Mouse (Mus musculus) spleen, adult 2 months (tissue): Measurements from ENCODE around the gene Crtc1. TPM values are rescaled to one million over a fixed set of nuclear protein-coding genes. Genes with fewer than 3 reads are reported as not detected.

Experiments
- DNase-seq, 2 experiments: peaks; one replicate each; pipeline versions ENCODE4 v3.0.0 to v3.0.0-alpha.2; 2012 to 2021; ENCODE audit warnings: low spot score in 2 of 2, low read depth in 1 of 2
- H3K27ac ChIP-seq: fragments of 200-500 bp; 2 replicates; pipeline ENCODE4 v1.5.1; 2012; ENCODE audit warnings: low read length, inconsistent platforms; ENCODE audit not compliant: insufficient read depth
- H3K27me3 ChIP-seq: fragments of 200-500 bp; 2 replicates; pipeline ENCODE4 v1.6.1; 2012; ENCODE audit warnings: mild to moderate bottlenecking, moderate library complexity, low read length, inconsistent platforms; ENCODE audit not compliant: control insufficient read depth, insufficient read depth
- H3K36me3 ChIP-seq: fragments of 200-500 bp; 2 replicates; pipeline ENCODE4 v1.6.1; 2012; ENCODE audit warnings: mild to moderate bottlenecking, low read length, inconsistent platforms; ENCODE audit not compliant: control insufficient read depth, insufficient read depth
- H3K4me1 ChIP-seq: fragments of 200-500 bp; 2 replicates; pipeline ENCODE4 v1.6.1; 2011; ENCODE audit warnings: inconsistent platforms; ENCODE audit not compliant: control insufficient read depth, insufficient read depth, insufficient read length
- H3K4me3 ChIP-seq: fragments of 200-500 bp; 2 replicates; pipeline ENCODE4 v1.5.1; 2011; ENCODE audit warnings: mild to moderate bottlenecking, inconsistent platforms; ENCODE audit not compliant: insufficient read depth, insufficient read length; ENCODE audit errors: extremely low read depth
- CTCF ChIP-seq: fragments of 200-500 bp; IDR thresholded peaks from 2 replicates; pipeline ENCODE4 v1.5.1; 2011; ENCODE audit warnings: mild to moderate bottlenecking, inconsistent platforms; ENCODE audit not compliant: insufficient read depth, insufficient read length, insufficient replicate concordance; ENCODE audit errors: extremely low read depth
- POLR2A ChIP-seq: fragments of 200-500 bp; IDR thresholded peaks from 2 replicates; pipeline ENCODE4 v1.6.1; 2011; ENCODE audit warnings: low read depth, low read length, inconsistent platforms
- WGBS: fragments of 180-500 bp; shearing (Covaris S2); methylation state at CpG from one replicate; pipeline ENCODE4 v1.1.7; 2018; 5-methylcytosine and 5-hydroxymethylcytosine counted together
- polyA plus RNA-seq: library from polyadenylated mRNA; depleted of rRNA; stranded (reverse); fragments of >200 nt; gene quantifications from 2 replicates; pipeline ENCODE4 v1.2.3, GENCODE M21; 2012; rRNA removed

Crtc1 gene
- 18.9 and 22.1 TPM in 2 replicates for polyA plus RNA-seq

DNA sequence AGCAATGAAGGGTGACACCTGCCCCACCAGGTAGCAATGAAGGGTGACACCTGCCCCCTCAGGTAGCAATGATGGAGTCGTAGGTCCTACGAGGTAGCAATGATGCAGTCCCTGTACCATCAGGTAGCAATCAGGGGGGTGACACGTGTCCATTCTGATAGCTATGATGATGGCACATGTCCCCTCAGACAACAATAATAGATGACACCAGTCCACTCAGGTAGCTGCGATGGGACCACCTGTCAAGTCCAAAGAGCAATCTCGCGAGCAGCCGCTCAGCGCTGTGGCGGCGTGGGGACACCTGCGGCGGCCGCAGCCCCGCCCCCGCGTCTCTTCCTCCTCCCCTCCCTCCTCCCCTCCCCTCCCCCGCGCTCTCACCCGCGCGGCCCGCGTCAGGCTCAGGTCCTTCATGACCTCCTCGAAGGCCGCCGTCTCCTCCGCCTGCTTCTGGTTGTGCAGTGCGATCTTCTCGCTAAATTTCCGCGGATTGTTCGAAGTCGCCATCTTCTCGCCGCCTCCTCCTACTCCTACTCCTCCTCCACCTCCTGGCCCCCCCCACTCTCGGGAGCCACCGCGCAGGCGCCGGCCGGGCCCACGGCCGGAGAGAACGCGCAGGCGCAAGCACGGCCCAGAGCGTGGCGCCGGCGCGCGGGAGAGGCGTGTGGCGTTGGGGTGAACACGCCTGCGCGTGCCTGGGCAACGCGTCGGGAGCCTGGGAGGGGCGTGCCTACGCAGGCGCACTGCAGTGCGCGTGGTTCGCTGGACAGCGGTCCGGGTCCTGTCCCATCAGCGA, at the start of gene Crtc1:
TSS of gene Crtc1 (minus strand) at position 525 of the 793 bp plus-strand sequence.
- DNase-seq = peak; percentile 94 to 98
- TF ChIP-seq CTCF (no peak), POLR2A (peak; percentile 24; the same call in 1 of the 2 replicates)
- peak within 1 kb of the TSS; percentile 79 for H3K27ac ChIP-seq
- WGBS = 1% methylated on average over 65 of the region's 70 CpGs
- peaks cover 8% of the 10 kb centered on the region; the same call in 1 of the 2 replicates for H3K4me1 ChIP-seq
- H3K36me3 ChIP-seq = no peaks in the 10 kb centered on the region
- H3K4me3 ChIP-seq = peak within 1 kb of the TSS; percentile 85
- no peaks in the 10 kb centered on the region; the same call in 1 of the 2 replicates for H3K27me3 ChIP-seq

DNA sequence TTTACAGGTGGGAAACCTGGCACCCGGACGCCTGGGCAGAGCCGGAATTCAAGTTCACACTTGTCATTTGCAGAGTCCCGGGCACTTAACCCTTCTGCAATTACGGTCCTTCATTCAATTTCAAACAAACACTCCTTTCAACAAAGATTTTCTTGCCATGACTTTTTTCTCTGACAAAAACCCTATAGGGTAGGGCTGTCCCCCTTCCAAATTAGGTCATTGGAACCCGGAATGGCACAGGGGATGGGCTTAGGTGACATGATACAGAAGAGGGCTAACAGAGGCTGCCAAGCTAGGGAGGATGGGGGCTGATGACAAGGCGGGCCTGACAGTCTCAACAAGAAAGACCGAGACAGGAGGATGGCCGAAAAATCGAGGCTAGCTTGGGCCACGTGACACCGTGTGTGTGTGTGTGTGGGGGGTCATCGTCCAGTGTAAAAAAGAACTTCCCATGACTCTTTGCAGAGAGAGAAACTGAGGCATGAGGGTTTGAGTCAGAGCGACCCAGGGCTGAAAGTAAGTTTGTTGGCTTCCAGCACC, 49.6 kb upstream of the Crtc1 start:
- peaks cover 46% of the 10 kb centered on the region for H3K27me3 ChIP-seq
- peaks cover 18% of the 10 kb centered on the region for H3K4me1 ChIP-seq
- WGBS = 2% methylated on average over 14 of the region's 14 CpGs

DNA sequence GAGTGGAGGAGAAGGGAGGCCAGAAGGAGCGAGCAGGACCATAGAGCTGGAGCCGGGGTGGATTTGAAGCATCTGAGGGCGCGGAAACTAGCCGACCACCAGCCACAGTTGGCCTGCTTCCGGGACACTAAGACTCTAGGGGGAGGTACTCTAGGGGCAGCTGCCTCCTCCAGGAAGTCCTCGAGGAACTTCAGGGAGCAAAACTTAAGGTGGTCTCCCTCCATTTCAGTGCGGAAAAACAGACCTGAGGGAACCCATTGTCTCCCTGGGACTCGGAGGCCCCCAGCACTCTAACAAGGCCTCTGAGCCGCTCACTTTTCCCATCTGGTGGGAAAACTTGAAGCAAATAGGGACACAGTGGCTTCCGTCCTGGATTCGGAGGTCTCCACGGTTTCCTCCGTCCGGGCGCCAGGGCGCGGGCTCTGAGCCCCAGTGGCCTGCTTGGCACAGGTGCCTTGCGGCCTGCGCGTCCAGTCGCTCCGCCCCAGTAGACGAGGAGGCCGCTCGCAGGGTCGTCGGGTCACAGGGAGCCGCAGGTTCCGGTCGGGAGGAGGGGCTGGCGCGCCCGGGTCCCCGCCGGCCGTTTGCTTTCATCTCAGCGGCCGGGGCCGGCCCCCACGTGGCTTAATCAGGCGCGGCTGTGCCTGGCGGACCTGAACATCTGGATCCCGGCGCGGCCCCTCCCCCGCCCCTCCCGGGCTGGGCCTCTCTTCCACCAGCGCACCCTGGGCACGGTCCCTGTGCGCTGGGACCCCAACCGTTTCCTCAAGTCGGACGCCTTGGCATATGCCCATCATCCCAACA, 48.8 kb upstream of the Crtc1 start:
- Histone ChIP-seq H3K4me3 (peak overlapping the region; percentile 15), H3K36me3 (no peaks in the 10 kb centered on the region), H3K27me3 (peaks cover 38% of the 10 kb centered on the region), H3K27ac (no peak overlapping the region), H3K4me1 (peaks cover 11% of the 10 kb centered on the region)
- no peak for TF ChIP-seq POLR2A
- WGBS = 2% methylated on average over 55 of the region's 55 CpGs
- no peak for DNase-seq

More for the DNA sequence above, 49.6 kb upstream of the Crtc1 start:
- no peak for DNase-seq
- TF ChIP-seq POLR2A = no peak
- no peak for TF ChIP-seq CTCF
- no peak overlapping the region for H3K27ac ChIP-seq
- no peaks in the 10 kb centered on the region for H3K36me3 ChIP-seq
- H3K4me3 ChIP-seq = peak overlapping the region; percentile 0; the same call in 1 of the 2 replicates

DNA sequence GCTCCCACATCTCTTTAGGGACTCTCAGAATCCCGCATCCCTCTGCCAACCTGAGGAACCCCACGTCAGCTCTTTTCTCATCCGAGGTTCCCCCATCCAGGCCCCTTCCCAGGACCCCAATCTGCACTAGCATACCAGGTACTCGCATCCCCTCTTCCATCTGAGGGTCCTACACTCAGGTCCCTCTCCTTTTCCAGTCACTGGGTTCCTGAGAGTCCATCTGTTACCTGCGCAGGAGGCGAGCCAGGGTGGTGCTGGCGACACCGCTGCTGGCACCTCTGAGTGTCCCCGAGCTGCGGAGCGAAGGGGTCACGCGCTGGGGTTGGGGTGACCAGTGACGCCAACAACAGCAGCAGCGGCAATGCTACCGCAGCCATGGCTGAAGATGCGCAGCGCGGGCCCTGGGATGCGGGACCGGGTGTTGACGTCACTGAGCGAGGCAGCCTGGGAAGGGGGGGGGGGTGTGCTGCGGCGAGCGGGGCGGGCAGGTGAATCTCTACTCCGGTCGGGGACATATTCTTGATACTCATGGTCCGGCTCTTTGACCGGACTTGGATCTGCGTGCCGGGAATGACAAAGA, 47.7 kb upstream of the Crtc1 start, which contains the start of gene Tmem59l:
TSS of gene Tmem59l (minus strand) at position 418 of the 580 bp plus-strand sequence.
- Histone ChIP-seq H3K27me3 (peaks cover 28% of the 10 kb centered on the region), H3K4me1 (peaks cover 7% of the 10 kb centered on the region), H3K4me3 (peak within 1 kb of the TSS; percentile 15), H3K36me3 (no peaks in the 10 kb centered on the region), H3K27ac (no peak within 1 kb of the TSS)
- no peak for TF ChIP-seq POLR2A
- no peak for TF ChIP-seq CTCF
- 49% methylated on average over 33 of the region's 33 CpGs for WGBS
- no peak for DNase-seq

DNA sequence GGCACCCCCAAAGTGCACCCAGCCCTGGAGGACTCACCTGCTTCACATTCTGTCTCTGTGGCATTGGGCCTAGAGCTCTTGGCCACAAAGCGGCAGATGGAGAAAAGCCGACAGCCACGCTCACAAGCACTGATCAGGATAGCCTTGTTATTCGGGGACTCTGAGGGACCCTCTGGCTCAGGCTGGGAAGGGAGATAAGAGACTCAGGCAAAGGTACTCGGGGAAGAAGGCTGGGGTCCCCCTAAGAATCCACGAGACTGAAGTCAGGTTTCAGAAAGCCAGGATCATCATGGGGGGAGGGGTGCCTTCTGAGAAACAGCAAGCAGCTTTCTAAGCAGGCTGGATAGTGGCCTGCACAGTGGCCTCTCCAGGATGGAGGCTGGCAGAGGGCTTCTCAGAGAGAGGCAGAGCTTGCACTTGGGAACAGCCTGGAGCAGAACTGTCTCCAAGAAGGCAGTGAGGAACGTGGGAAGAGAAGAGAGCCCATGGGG, 46.9 kb upstream of the Crtc1 start:
- H3K27me3 ChIP-seq = peaks cover 23% of the 10 kb centered on the region
- DNase-seq = no peak
- no peak overlapping the region for H3K27ac ChIP-seq
- 74% methylated on average over 7 of the region's 7 CpGs for WGBS
- no peaks in the 10 kb centered on the region for H3K36me3 ChIP-seq
- TF ChIP-seq CTCF (no peak), POLR2A (no peak)
- H3K4me3 ChIP-seq = no peak overlapping the region
- peaks cover 7% of the 10 kb centered on the region for H3K4me1 ChIP-seq

DNA sequence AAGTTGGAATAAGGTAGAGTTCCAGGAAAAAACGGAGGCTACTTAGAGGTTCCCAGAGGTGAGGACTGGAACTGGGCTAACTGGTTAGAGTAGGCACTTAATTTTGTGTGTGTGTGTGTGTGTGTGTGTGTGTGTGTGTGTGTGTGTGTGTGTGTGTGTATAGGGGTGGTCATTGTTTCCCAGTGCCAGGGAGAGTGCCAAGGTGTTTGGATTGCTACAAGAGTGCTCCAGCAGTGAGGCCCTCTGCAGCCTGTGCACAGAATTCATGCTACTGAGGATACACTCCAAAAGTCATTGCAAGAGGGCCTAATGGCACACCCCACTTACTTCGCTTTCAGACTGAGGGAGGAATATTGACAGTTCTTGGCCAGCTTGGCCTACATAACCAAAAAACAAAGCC, 43.6 kb upstream of the Crtc1 start:
- peaks cover 4% of the 10 kb centered on the region; the same call in 1 of the 2 replicates for H3K27me3 ChIP-seq
- no peaks in the 10 kb centered on the region for H3K36me3 ChIP-seq
- no peak for DNase-seq
- H3K4me3 ChIP-seq = no peak overlapping the region
- TF ChIP-seq CTCF = no peak
- no peaks in the 10 kb centered on the region; the same call in 1 of the 2 replicates for H3K4me1 ChIP-seq
- no peak overlapping the region for H3K27ac ChIP-seq
- 83% methylated on average over 2 of the region's 2 CpGs for WGBS
